Mouse (Mus musculus) urinary bladder, postnatal 0 days (tissue): ENCODE results near the gene Ano6. TPM values are rescaled to one million over a fixed set of nuclear protein-coding genes. Genes with fewer than 3 reads are reported as not detected.

Source experiments
- microRNA-seq: library from miRNA; unstranded; fragments of <30 nt; microRNA quantifications from one replicate; pipeline ENCODE4, GENCODE M21; 2016
- polyA plus RNA-seq: library from polyadenylated mRNA; unstranded; fragments of >200 nt; fragmentation: Nextera tagmentation; extraction: Ambion mirVana; gene quantifications from 2 replicates; pipeline ENCODE4 v1.2.1, GENCODE M21; 2015

Gene Ano6
- 44.9 and 49.7 TPM in 2 replicates for polyA plus RNA-seq

GRCm38 (mm10) chr15:95790529-95791071, at the start of gene Ano6:
Gene Ano6, plus strand, starts transcription at chr15:95790843.

Small RNA genes within 50 kb of the gene (microRNA-seq; reads per million reads assigned to microRNA genes)
- gene Gm25070 = not detected

Other genes starting within 250 kb of the Ano6 start
- not detected in 2 replicates for gene Dbx2, start 134.9 kb upstream of the Ano6 start, polyA plus RNA-seq